Mouse (Mus musculus) embryonic facial prominence, embryonic 14.5 days (tissue): ENCODE measurements around the gene Tpx2. TPM values are rescaled to one million over a fixed set of nuclear protein-coding genes. Genes with fewer than 3 reads are reported as not detected.

Source experiments
- ATAC-seq: fragments of 200-750 bp; cut with Nextera tagmentation; 2 replicates; pipeline ENCODE4 v1.8.0; 2017; ENCODE audit warnings: low read depth, moderate number of reproducible peaks, moderate TSS enrichment
- DNase-seq: peaks from one replicate; pipeline ENCODE4 v3.0.0-alpha.2; 2015; ENCODE audit warnings: low spot score
- H3K27ac ChIP-seq: fragments of 300-500 bp; sonication (generic); replicated peaks from 2 replicates; pipeline ENCODE4 v1.5.1; 2014; ENCODE audit warnings: low read depth, mild to moderate bottlenecking, low read length, moderate library complexity
- H3K27me3 ChIP-seq: fragments of 300-500 bp; sonication (generic); replicated peaks from 2 replicates; pipeline ENCODE4 v1.6.1; 2014; ENCODE audit warnings: low read length; ENCODE audit not compliant: control insufficient read depth, insufficient read depth
- H3K36me3 ChIP-seq: fragments of 300-500 bp; sonication (generic); 2 replicates; pipeline ENCODE4 v1.6.1; 2014; ENCODE audit warnings: low read length, mixed read lengths; ENCODE audit not compliant: control insufficient read depth, insufficient read depth
- H3K4me1 ChIP-seq: fragments of 300-500 bp; sonication (generic); 2 replicates; pipeline ENCODE4 v1.6.1; 2014; ENCODE audit warnings: antibody characterized with exemption, low read length; ENCODE audit not compliant: control insufficient read depth, insufficient read depth
- H3K4me2 ChIP-seq: fragments of 300-500 bp; sonication (generic); 2 replicates; pipeline ENCODE4 v1.6.1; 2014; ENCODE audit warnings: low read depth, mild to moderate bottlenecking, low read length, moderate library complexity, mixed read lengths
- H3K4me3 ChIP-seq: fragments of 300-500 bp; sonication (generic); 2 replicates; pipeline ENCODE4 v1.5.1; 2014; ENCODE audit warnings: low read depth, mild to moderate bottlenecking, low read length
- H3K9ac ChIP-seq: fragments of 300-500 bp; sonication (generic); 2 replicates; pipeline ENCODE4 v1.6.1; 2014; ENCODE audit warnings: low read depth, mild to moderate bottlenecking, low read length, moderate library complexity, mixed read lengths
- H3K9me3 ChIP-seq: fragments of 300-500 bp; sonication (generic); 2 replicates; pipeline ENCODE4 v1.6.1; 2016; ENCODE audit warnings: low read length; ENCODE audit not compliant: control insufficient read depth
- WGBS: fragments of 180-500 bp; shearing (Covaris S2); extraction: QIAGEN DNeasy Blood & Tissue Kit; methylation state at CpG from one replicate; pipeline ENCODE4 v1.1.7; 2014; 5-methylcytosine and 5-hydroxymethylcytosine counted together
- polyA plus RNA-seq: library from polyadenylated mRNA; unstranded; fragments of >200 nt; fragmentation: Nextera tagmentation; extraction: Ambion mirVana; gene quantifications from 2 replicates; pipeline ENCODE4 v1.2.1, GENCODE M21; 2014

Tpx2 gene
- polyA plus RNA-seq, 1 experiment from 2014 or later: 69.3 TPM

DNA sequence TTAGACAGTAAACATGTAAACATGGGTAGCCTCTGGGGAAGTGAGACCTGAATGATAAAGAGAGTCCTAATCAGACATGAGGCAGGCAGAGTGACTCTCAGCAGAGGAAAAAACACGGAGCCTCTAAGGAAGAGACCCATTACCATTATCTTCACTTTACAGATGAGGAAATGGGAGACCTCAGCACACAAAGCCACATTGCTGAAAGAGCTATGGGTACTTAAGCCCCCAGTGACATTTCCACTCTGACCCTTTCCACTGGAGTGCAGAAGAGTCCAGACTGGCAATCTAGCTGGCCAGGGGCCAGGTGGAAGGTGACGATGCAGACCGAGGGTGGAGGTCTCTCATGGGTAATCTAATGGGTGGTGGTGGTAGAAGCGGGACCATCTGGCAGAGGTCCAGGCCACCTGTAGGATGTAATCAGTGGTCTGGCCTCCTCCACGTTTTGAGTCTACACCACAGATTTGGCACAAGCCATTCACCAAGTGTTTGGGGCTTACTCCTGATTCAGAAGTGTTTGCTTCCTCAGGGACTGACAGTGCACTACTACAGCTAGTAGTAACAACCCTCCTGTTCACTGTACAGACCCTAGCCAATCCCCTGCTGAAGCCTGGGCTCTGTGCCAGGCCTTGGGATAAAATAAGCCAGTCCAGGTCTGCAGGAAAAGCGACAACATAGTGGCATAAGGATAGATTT lies 30.0 kb upstream of the Tpx2 start:
- no peaks in the 10 kb centered on the region for H3K27me3 ChIP-seq
- no peak overlapping the region for H3K9ac ChIP-seq
- peak overlapping the region; percentile 61 for H3K27ac ChIP-seq
- H3K4me3 ChIP-seq: no peak overlapping the region
- peaks cover 9% of the 10 kb centered on the region for H3K36me3 ChIP-seq
- 40% methylated on average over 5 of the region's 6 CpGs for WGBS
- no peaks in the 10 kb centered on the region for H3K9me3 ChIP-seq
- H3K4me1 ChIP-seq: peaks cover 32% of the 10 kb centered on the region
- no peak overlapping the region for H3K4me2 ChIP-seq
- DNase-seq (peak; percentile 54), ATAC-seq (peak; percentile 31; the same call in 1 of the 2 replicates)

DNA sequence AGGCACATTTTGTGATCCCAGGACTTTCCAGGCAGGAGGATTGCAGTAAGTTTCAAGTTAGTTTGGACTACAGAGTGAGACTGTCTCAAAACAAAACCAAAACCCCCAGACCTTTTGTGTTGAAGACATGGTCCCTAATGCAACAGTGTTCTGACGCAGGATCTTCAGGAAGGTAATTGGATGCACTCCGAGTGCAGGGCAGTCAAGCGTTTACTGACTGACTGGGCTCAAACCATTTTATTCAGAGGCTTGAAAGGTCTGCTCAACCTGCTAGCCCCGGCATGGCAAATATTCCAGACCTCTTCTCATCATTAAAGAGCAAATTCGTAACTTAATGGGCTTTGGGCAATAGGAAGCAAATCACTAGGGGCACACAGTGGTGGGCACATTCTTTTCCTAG lies 29.1 kb upstream of the Tpx2 start:
- no peak overlapping the region for H3K9ac ChIP-seq
- H3K4me1 ChIP-seq: peaks cover 32% of the 10 kb centered on the region
- peak overlapping the region; percentile 61; the same call in 1 of the 2 replicates for H3K27ac ChIP-seq
- 81% methylated on average over 5 of the region's 5 CpGs for WGBS
- H3K36me3 ChIP-seq: peaks cover 9% of the 10 kb centered on the region
- DNase-seq (no peak), ATAC-seq (no peak)
- no peaks in the 10 kb centered on the region for H3K27me3 ChIP-seq
- no peak overlapping the region for H3K4me3 ChIP-seq
- H3K9me3 ChIP-seq: no peaks in the 10 kb centered on the region
- no peak overlapping the region for H3K4me2 ChIP-seq

DNA sequence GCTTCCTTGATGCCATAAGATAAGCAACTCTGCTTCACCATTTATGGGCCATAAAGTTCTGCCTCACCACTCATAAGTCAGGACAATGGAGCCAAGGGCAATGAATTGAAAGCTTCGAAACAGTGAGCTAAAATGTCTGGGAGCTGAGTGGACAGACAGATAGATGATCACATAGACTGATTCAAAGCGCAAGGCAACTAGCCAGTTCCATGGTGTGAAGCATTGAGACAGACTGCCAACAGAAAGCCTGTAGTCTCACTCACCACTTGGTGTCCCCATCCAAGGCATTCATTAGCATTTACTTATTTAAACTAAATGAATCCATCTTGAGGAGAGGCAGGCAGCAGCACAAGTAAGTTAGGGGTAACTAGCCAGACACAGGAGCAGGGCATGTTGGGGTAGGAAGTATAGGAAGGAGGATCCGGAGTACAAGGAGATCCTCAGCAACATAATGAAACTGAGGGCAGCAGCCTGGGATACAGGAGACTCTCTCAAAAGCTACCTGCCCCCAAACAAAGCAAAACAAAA lies 28.6 kb upstream of the Tpx2 start:
- DNase-seq (no peak), ATAC-seq (no peak)
- no peaks in the 10 kb centered on the region for H3K27me3 ChIP-seq
- H3K9ac ChIP-seq: no peak overlapping the region
- H3K9me3 ChIP-seq: no peaks in the 10 kb centered on the region
- H3K27ac ChIP-seq: peak overlapping the region; percentile 56; the same call in 1 of the 2 replicates
- no peak overlapping the region for H3K4me2 ChIP-seq
- H3K4me1 ChIP-seq: peaks cover 32% of the 10 kb centered on the region
- WGBS: 95% methylated on average over 3 of the region's 3 CpGs
- no peak overlapping the region for H3K4me3 ChIP-seq
- peaks cover 11% of the 10 kb centered on the region for H3K36me3 ChIP-seq

DNA sequence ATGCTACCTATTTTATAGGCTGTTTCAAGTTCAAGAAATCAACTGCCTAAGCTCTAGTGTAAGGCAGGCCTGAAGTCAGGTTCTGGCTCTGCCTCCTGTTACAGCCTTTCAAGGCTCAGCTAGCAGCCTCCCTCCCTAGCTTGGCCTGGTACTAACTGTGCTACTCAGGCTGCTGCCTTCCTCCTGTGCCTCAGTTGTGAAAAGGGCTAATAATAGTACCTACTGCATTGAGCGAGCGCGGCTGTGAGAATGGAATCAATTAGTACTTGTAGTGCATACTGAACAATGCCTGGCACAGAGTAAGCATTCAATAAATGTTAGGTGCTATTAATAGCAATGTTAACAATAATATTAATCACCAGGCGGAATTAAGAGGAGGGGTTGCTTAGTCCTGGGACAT lies 27.8 kb upstream of the Tpx2 start:
- peaks cover 14% of the 10 kb centered on the region for H3K36me3 ChIP-seq
- peak overlapping the region; percentile 56 for H3K27ac ChIP-seq
- H3K27me3 ChIP-seq: no peaks in the 10 kb centered on the region
- H3K9ac ChIP-seq: no peak overlapping the region
- peak; percentile 50 for DNase-seq
- H3K9me3 ChIP-seq: no peaks in the 10 kb centered on the region
- H3K4me3 ChIP-seq: no peak overlapping the region
- 0 out of 2 replicates have a peak, but pooled peaks have one; percentile 9 for ATAC-seq
- peaks cover 32% of the 10 kb centered on the region for H3K4me1 ChIP-seq
- 46% methylated on average over 4 of the region's 4 CpGs for WGBS
- H3K4me2 ChIP-seq: no peak overlapping the region

DNA sequence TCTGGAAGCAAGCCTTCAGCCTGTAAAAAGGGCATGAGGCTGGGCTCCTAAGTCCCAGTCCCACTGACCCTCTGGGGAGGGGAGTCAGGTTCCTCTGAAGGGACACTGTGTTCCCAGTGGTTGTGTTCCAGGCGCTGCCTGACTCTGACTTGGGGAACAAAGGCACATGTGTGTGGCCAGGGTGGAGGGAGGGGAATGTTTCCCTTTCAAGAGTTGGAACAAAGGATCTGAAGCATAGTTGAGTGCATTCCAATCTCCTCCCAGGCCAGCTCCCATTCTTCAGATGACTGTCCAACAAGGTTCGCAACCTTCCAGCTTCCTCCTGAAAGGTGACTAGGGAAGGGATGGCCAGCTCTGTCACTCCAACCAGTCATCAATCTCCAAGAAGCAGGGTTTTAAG lies 27.4 kb upstream of the Tpx2 start:
- H3K4me1 ChIP-seq: peaks cover 32% of the 10 kb centered on the region
- WGBS: 22% methylated on average over 2 of the region's 2 CpGs
- H3K9me3 ChIP-seq: no peaks in the 10 kb centered on the region
- no peak overlapping the region for H3K4me2 ChIP-seq
- DNase-seq (peak; percentile 76), ATAC-seq (peak; percentile 39)
- peaks cover 17% of the 10 kb centered on the region for H3K36me3 ChIP-seq
- H3K4me3 ChIP-seq: no peak overlapping the region
- no peak overlapping the region for H3K9ac ChIP-seq
- peak overlapping the region; percentile 56 for H3K27ac ChIP-seq
- H3K27me3 ChIP-seq: no peaks in the 10 kb centered on the region

DNA sequence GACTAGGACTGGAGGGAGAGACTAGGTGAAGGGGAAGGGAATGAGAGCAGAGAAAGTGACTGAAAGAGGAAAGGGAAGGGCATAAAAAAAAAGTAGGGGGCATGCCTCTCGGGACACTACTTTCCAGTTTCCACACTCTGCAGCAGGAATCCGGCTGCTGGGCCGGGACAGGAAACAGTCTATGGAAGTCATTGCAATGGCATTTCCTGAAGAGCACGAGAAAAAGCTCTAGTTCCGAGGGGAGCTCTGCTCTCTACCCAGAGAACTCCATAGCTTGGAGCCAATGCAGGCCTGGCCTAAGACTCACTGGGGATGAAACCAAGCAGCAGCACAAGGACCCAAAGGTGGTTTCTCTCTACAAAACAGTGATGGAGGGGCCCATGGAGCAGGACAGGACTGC lies 26.7 kb upstream of the Tpx2 start:
- Histone ChIP-seq H3K4me1 (peaks cover 37% of the 10 kb centered on the region), H3K9ac (no peak overlapping the region), H3K4me3 (no peak overlapping the region), H3K9me3 (no peaks in the 10 kb centered on the region), H3K27me3 (no peaks in the 10 kb centered on the region), H3K36me3 (peaks cover 16% of the 10 kb centered on the region), H3K4me2 (no peak overlapping the region), H3K27ac (peak overlapping the region; percentile 56)
- WGBS: 26% methylated on average over 5 of the region's 5 CpGs
- ATAC-seq (no peak), DNase-seq (peak; percentile 75)

DNA sequence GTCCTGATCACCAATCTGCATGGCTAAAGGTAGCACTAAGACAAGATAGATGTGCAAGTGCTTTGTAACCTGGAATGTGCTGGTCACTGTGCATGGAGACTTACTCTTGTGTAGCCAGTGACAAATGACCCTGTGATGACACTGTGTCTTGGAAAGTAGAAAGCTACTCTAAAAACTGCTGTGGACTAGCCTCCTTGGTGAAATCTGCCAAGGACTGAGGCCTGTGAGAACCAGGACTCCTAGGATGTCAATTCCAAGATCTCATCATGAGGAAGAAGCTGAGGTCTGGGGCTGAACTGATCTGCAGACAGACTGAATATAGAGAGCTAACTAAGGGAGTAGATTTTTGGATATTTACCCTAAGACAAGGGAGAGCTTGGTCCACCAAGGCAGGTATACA lies 26.2 kb upstream of the Tpx2 start:
- H3K4me2 ChIP-seq: no peak overlapping the region
- peak overlapping the region; percentile 56 for H3K27ac ChIP-seq
- H3K27me3 ChIP-seq: no peaks in the 10 kb centered on the region
- H3K9ac ChIP-seq: no peak overlapping the region
- ATAC-seq: no peak
- H3K4me3 ChIP-seq: no peak overlapping the region
- H3K9me3 ChIP-seq: no peaks in the 10 kb centered on the region
- peaks cover 38% of the 10 kb centered on the region for H3K4me1 ChIP-seq
- DNase-seq: no peak
- peaks cover 19% of the 10 kb centered on the region for H3K36me3 ChIP-seq

DNA sequence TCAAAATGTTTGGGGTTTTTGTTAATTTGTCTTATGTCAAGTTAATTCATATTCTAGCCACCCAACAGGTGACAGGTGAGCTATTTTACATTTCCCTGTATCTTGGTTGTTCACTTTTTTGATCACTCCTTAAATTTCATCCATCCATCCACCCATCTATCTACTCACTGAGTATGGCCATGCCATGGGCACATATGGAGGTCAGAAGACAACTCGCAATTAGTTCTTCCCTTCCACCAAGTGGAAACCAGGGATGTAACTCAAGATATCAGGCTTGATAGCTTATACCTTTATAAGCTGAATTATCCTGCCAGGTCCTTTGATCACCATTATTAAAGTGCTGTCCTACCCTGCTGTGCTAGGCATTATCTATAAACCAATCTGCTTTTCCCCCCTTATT lies 24.0 kb upstream of the Tpx2 start:
- Histone ChIP-seq H3K4me2 (no peak overlapping the region), H3K4me1 (peaks cover 46% of the 10 kb centered on the region), H3K27me3 (no peaks in the 10 kb centered on the region), H3K9ac (no peak overlapping the region), H3K36me3 (peaks cover 20% of the 10 kb centered on the region), H3K9me3 (no peaks in the 10 kb centered on the region), H3K27ac (no peak overlapping the region), H3K4me3 (no peak overlapping the region)
- 90% methylated on average over 1 of the region's 1 CpGs for WGBS
- DNase-seq: no peak
- ATAC-seq: no peak
